Mouse (Mus musculus): ENCODE results near the gene Tlr12. TPM values are rescaled to one million over a fixed set of nuclear protein-coding genes. Genes with fewer than 3 reads are reported as not detected.

The Tlr12 gene
- polyA plus RNA-seq, 1 experiment from 2014 or later, result not detected

DNA sequence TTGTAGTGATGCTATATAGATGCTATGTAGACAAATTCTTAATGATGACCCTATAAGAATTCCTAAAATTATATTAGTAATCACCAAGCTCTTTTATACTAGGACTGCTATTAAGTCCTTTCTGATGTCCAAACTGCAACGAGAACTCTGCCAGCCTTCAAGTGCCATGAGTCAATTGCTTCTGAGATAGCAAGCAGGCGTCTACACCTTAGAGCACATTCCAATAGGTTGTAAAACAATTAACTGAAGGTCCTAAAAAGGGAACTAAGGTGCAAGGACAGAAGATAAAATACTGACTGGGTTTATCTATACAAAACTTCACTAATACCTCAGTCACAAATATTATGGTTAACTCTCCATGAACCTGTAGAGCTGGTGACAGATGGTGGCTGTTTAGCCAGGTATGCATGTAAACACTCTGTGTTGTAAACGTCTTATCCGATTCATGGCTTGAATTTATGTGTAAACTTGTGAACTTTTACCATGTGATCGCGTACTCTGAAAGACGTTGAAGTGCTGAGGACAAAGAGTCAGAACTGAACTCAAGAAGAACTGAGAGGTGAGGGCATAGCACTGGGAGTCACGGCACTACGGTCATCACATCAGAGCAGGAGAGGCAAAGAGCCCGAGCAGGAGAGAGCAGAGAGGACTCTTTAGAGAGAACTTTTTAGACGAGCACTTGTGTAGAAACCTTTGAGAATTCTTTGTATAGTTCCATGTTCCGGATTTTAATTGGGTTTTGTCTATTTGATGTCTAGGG is 20.4 kb downstream of the Tlr12 start:
- POLR2A ChIA-PET, result no interaction called here
- in situ Hi-C loops (cut with MboI; ENCODE audit: low pct_unique_long_range_greater_than_20kb), result loop anchor here (25.0 kb wide), 1 partner anchor 1486 kb away; the partner anchor contains the start of gene Tmem35b
- TF ChIP-seq CTCF (IDR thresholded peaks at IDR 0.05), result no peak
- no peaks in the 10 kb centered on the region for H3K27me3 ChIP-seq
- no peak for DNase-seq (ENCODE audit: low read depth, low spot score)
- no peak for ATAC-seq
- CTCF ChIA-PET, result interaction anchor here (2.2 kb wide), 1 partner anchor 10 kb away, joined by 6 read pairs; no protein-coding TSS in a partner anchor

DNA sequence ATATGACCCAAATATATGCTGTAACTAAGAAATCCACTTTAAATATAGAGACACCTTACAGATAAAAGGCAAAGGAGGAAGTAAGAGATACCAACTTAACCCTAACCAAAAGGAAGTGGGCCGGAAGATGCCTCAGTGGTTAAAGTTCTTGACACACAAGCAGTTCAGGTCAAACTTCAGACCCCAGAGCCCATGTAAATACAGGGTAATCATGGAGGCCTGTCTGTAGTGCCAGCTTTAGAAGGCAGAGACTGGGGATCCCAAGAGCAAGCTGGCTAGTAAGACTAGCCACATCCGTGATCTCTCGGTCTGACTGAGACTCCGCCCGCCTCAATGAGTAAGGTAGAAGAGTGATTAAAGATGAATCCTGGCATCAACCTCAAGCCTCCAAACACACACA is 24.4 kb downstream of the Tlr12 start:
- no peaks in the 10 kb centered on the region for H3K27me3 ChIP-seq
- POLR2A ChIA-PET, result no interaction called here
- in situ Hi-C loops (cut with MboI; ENCODE audit: low pct_unique_long_range_greater_than_20kb), result loop anchor here (25.0 kb wide), 1 partner anchor 1482 kb away; the partner anchor contains the start of gene Tmem35b
- CTCF ChIA-PET, result no interaction called here
- TF ChIP-seq CTCF (IDR thresholded peaks at IDR 0.05), result no peak
- no peak for DNase-seq (ENCODE audit: low read depth, low spot score)
- ATAC-seq, result no peak

DNA sequence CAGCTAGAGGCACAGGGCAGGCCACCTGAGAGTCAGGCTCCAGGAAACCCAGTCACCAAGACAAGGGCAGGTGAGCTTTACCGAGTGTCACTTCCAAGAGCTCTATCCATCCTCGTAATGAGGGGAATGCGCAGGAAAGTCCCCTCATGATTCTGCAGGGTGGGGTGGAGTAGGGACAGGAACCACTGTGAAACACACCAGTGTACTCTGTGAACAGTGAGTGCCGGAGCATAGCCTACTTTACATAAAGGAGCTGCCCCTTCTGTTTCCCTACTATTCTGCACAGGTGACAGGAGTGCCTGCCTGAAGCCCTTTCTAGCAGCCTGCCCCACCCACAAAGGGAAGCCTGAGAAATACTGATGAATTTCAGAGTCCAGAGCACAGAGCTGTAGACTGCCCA is 25.1 kb downstream of the Tlr12 start:
- DNase-seq (ENCODE audit: low read depth, low spot score) (no peak), ATAC-seq (no peak)
- no peaks in the 10 kb centered on the region for H3K27me3 ChIP-seq
- no peak for TF ChIP-seq CTCF (IDR thresholded peaks at IDR 0.05)
- ChIA-PET POLR2A (no interaction called here), CTCF (no interaction called here)
- in situ Hi-C loops (cut with MboI; ENCODE audit: low pct_unique_long_range_greater_than_20kb), result loop anchor here (25.0 kb wide), 1 partner anchor 1481 kb away; the partner anchor contains the start of gene Tmem35b

DNA sequence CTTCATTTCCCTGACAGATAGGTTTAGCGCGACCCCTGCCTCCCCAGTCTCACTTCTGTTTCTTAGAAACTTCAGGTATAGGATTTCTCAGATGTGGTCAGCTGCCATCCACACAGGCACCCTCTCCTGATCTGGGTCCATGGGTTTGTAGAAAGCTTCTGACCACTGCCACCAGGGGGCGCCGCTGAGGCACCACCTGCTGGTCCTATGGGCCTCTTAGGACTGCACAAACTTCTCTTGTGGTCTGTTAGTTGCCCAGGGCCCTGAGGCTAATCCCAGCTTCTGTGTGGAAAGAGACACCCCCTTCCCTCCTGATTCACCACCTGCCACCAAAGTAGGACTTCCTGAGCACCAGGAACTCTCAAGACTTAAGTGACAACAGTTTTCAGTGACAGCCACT is 39.2 kb downstream of the Tlr12 start:
- DNase-seq (ENCODE audit: low read depth, low spot score), result no peak
- in situ Hi-C loops (cut with MboI; ENCODE audit: low pct_unique_long_range_greater_than_20kb), result loop anchor here (25.0 kb wide), 1 partner anchor 1467 kb away; the partner anchor contains the start of gene Tmem35b
- ChIA-PET POLR2A (no interaction called here), CTCF (no interaction called here)
- no peak for ATAC-seq
- H3K27me3 ChIP-seq, result no peaks in the 10 kb centered on the region
- TF ChIP-seq CTCF (IDR thresholded peaks at IDR 0.05), result no peak

DNA sequence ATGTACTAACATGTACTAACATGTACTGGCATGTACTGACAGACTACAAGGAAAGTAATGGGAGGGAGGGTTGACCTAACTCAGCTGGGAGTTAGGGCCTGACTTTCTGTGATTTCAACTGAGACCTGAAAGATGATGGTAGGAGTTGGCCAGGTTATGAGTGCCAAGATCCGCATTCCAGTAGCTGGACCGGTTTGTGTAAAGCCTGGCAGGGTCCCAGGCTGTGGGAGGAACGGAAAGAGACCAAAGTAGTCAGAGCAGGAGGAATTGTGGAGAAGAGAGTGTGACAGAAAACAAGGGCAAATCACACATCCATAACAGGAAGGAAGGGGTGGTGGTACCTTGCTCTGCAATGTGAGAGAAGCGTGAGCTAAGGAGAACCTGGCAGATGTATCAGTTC is 42.6 kb downstream of the Tlr12 start:
- ATAC-seq (no peak), DNase-seq (ENCODE audit: low read depth, low spot score) (no peak)
- TF ChIP-seq CTCF (IDR thresholded peaks at IDR 0.05), result no peak
- no peaks in the 10 kb centered on the region for H3K27me3 ChIP-seq
- in situ Hi-C loops (cut with MboI; ENCODE audit: low pct_unique_long_range_greater_than_20kb), result loop anchor here (25.0 kb wide), 1 partner anchor 1464 kb away; the partner anchor contains the start of gene Tmem35b
- CTCF ChIA-PET, result no interaction called here
- POLR2A ChIA-PET, result no interaction called here

Other genes with a start within 250 kb of the Tlr12 start
- 2.8 TPM for gene Zscan20, start 8.5 kb downstream of the Tlr12 start, polyA plus RNA-seq (2021)
- 89.2 TPM for gene Phc2, start 36.1 kb upstream of the Tlr12 start, polyA plus RNA-seq (2021)
- 0.04 TPM for gene A3galt2, start 136.7 kb upstream of the Tlr12 start, polyA plus RNA-seq (2021)
- gene Zfp362, start 187.4 kb upstream of the Tlr12 start, polyA plus RNA-seq (2021), result 19.9 TPM

Data from Patski (cell line).